Mouse (Mus musculus) ES-Bruce4 (cell line): ENCODE measurements around the gene Asic2. TPM values are rescaled to one million over a fixed set of nuclear protein-coding genes. Genes with fewer than 3 reads are reported as not detected.

Experiments used
- H3K27ac ChIP-seq: 2 replicates; pipeline ENCODE4 v1.5.1; 2012; ENCODE audit warnings: low read length, inconsistent platforms; ENCODE audit not compliant: insufficient read depth
- H3K27me3 ChIP-seq: 2 replicates; pipeline ENCODE4 v1.6.1; 2012; ENCODE audit warnings: mild to moderate bottlenecking, low read length, inconsistent platforms; ENCODE audit not compliant: control insufficient read depth, poor library complexity, insufficient read depth, severe bottlenecking
- H3K36me3 ChIP-seq: 2 replicates; pipeline ENCODE4 v1.6.1; 2012; ENCODE audit warnings: inconsistent platforms, mild to moderate bottlenecking, low read length, moderate library complexity; ENCODE audit not compliant: control insufficient read depth, poor library complexity, insufficient read depth, severe bottlenecking
- H3K4me1 ChIP-seq: one replicate; pipeline ENCODE4 v1.8.1; 2011; ENCODE audit warnings: low read length; ENCODE audit not compliant: control insufficient read depth, insufficient read depth
- H3K4me3 ChIP-seq: 2 replicates; pipeline ENCODE4 v1.5.1; 2011; ENCODE audit warnings: low read depth, mild to moderate bottlenecking, low read length
- H3K9ac ChIP-seq: 2 replicates; pipeline ENCODE4 v1.6.1; 2012; ENCODE audit warnings: low read depth, mild to moderate bottlenecking, inconsistent platforms; ENCODE audit not compliant: poor library complexity, severe bottlenecking
- H3K9me3 ChIP-seq: replicated peaks from 2 replicates; pipeline ENCODE4 v1.6.1; 2012; ENCODE audit warnings: mild to moderate bottlenecking, low read length, inconsistent platforms; ENCODE audit not compliant: control insufficient read depth, poor library complexity, insufficient read depth, severe bottlenecking
- CTCF ChIP-seq: IDR thresholded peaks from one replicate; pipeline ENCODE4 v1.8.1; 2011; ENCODE audit warnings: low read depth, low read length
- EP300 ChIP-seq: IDR thresholded peaks from 2 replicates; pipeline ENCODE4 v1.6.1; 2011; ENCODE audit warnings: low read depth, low read length; ENCODE audit not compliant: insufficient read depth
- POLR2A ChIP-seq: IDR thresholded peaks from one replicate; pipeline ENCODE4 v1.8.1; 2011; ENCODE audit warnings: low read length; ENCODE audit not compliant: insufficient read depth
- polyA plus RNA-seq: library from polyadenylated mRNA; stranded (reverse); fragments of >200 nt; gene quantifications from 2 replicates; pipeline ENCODE4 v1.2.4, GENCODE M21; 2011; ENCODE audit warnings: low read depth; ENCODE audit not compliant: missing spikeins, insufficient read depth, insufficient read length

The Asic2 gene
- polyA plus RNA-seq, 1 experiment, result not detected

DNA sequence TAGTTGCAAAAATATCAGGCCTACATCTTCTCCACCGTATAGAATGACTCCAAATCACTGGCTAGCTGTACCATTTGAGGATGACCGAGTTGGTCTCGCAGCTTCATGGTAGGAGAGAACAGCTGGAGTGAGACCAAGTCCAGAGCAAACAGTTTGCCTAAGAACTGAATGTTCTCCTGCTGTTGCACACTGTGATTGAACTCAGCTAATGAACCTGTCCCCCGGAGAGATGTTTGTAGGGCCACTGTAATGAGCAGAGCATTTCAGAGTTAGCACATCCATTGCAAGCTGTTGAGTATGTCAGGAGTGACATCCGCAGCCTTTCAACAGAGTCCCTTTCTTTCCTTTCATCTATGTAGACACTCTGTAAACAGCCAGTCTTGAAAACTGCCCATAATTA lies 993.6 kb downstream of the Asic2 start:
- Histone ChIP-seq H3K4me3 (no peak overlapping the region), H3K36me3 (no peaks in the 10 kb centered on the region), H3K9me3 (no peaks in the 10 kb centered on the region), H3K9ac (no peak overlapping the region), H3K4me1 (no peaks in the 10 kb centered on the region), H3K27ac (no peak overlapping the region), H3K27me3 (no peaks in the 10 kb centered on the region)
- TF ChIP-seq POLR2A, result no peak
- TF ChIP-seq EP300, result no peak
- no peak for TF ChIP-seq CTCF

DNA sequence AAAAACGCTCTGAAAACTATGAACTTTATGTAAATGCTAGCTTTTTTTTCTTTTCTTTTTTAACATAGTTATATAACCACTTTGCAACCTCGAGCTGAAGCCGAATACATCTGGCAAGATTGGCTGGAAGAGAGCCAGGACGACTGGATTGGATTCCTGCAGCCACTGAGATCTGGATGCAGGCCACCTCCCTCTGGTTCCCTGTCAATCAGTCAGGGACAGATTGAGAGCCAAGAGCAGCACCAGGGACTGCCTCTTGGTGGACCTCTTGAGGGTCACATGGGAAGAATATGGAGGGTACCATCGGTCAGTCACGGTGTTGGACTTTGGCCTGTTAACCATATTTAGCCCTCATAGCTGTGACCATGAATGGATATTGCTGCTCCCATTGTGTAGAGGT lies 994.3 kb downstream of the Asic2 start:
- H3K27ac ChIP-seq, result no peak overlapping the region
- no peak overlapping the region for H3K9ac ChIP-seq
- H3K4me3 ChIP-seq, result no peak overlapping the region
- no peak for TF ChIP-seq CTCF
- no peak for TF ChIP-seq EP300
- TF ChIP-seq POLR2A, result no peak
- no peaks in the 10 kb centered on the region for H3K36me3 ChIP-seq
- no peaks in the 10 kb centered on the region for H3K9me3 ChIP-seq
- H3K27me3 ChIP-seq, result no peaks in the 10 kb centered on the region
- no peaks in the 10 kb centered on the region for H3K4me1 ChIP-seq

DNA sequence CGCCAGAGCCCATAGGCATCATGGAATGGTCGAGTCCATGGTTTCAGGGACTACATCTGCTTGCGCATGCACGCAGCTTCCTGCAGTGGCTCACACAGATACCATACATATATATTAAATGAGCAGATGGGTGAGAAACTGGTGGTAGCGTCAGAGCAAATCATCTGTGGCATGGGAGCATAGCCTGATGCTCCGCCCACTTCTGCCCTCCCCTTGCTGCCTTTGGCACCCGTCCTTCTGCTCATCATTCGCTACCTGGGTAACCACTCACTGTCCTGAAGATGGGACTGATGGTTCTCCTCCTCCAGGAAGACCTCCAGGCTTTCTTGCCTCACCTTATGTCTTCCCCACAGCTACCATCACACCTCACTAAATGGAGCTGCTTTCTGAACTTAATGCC lies 995.0 kb downstream of the Asic2 start:
- Histone ChIP-seq H3K4me1 (no peaks in the 10 kb centered on the region), H3K9ac (no peak overlapping the region), H3K27ac (no peak overlapping the region), H3K4me3 (no peak overlapping the region), H3K36me3 (no peaks in the 10 kb centered on the region), H3K27me3 (no peaks in the 10 kb centered on the region), H3K9me3 (no peaks in the 10 kb centered on the region)
- no peak for TF ChIP-seq EP300

DNA sequence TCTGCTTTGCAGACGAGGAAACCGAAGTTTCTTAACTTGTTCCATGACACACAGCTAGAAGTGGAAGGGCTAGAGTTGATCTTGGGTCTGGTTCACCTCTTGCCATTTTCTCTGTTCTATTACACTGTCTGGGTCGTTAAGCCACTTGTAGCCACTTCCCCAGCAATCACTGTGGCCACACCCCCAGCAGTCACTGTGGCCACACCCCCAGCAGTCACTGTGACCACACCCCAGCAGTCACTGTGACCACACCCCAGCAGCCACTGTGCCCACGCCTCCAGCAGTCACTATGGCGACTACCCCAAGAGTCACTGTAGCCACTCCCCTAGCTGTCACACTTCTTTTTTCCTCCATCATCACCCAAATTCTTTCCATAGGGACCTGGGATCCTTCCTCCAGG lies 1000.7 kb downstream of the Asic2 start:
- no peak overlapping the region for H3K9ac ChIP-seq
- no peaks in the 10 kb centered on the region for H3K9me3 ChIP-seq
- no peak for TF ChIP-seq POLR2A
- no peak for TF ChIP-seq CTCF
- TF ChIP-seq EP300, result no peak
- H3K27ac ChIP-seq, result no peak overlapping the region
- no peaks in the 10 kb centered on the region for H3K27me3 ChIP-seq
- no peak overlapping the region for H3K4me3 ChIP-seq
- no peaks in the 10 kb centered on the region for H3K36me3 ChIP-seq
- no peaks in the 10 kb centered on the region for H3K4me1 ChIP-seq

- H3K9me3 ChIP-seq, result no peaks in the 10 kb centered on the region
- H3K4me3 ChIP-seq, result no peak overlapping the region
- H3K4me1 ChIP-seq, result no peaks in the 10 kb centered on the region
- no peaks in the 10 kb centered on the region for H3K36me3 ChIP-seq
- H3K27ac ChIP-seq, result no peak overlapping the region
- no peak for TF ChIP-seq CTCF
- TF ChIP-seq POLR2A, result no peak
- no peak for TF ChIP-seq EP300
- H3K9ac ChIP-seq, result no peak overlapping the region
- H3K27me3 ChIP-seq, result no peaks in the 10 kb centered on the region
Observed at GRCm38 (mm10) chr11:80966040-80966439, 1002.2 kb downstream of the Asic2 start.

DNA sequence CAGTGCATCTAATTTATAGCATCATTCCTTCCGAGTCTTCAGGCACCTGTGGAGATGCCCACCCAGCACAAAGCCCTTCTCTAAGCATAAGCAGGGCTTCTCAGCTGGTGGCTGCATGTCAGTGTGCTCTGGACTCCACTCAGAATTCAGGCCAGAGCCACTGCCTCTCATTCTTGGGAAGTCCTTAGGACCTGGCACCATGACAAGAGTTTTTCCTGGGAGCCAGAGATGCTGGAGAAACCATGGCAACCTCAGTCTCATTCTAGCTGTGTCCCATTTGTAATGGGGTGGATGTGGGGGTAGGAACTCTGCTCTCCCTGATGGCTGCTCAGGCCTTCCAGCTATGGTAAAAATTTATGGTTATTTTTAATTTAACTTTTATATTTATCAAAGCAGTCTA lies 1006.9 kb downstream of the Asic2 start:
- no peaks in the 10 kb centered on the region for H3K9me3 ChIP-seq
- no peak overlapping the region for H3K9ac ChIP-seq
- no peaks in the 10 kb centered on the region for H3K4me1 ChIP-seq
- TF ChIP-seq EP300 (no peak), POLR2A (no peak), CTCF (no peak)
- H3K27me3 ChIP-seq, result no peaks in the 10 kb centered on the region
- H3K27ac ChIP-seq, result no peak overlapping the region
- no peaks in the 10 kb centered on the region for H3K36me3 ChIP-seq
- no peak overlapping the region for H3K4me3 ChIP-seq
